Mouse (Mus musculus) neural tube, embryonic 12.5 days (tissue): ENCODE measurements at regions not wholly inside any gene's neighbourhood (a gene's known extent, or its start where the extent isn't known, plus 50 kb on each side); places are given as distances from the start of the nearest gene placed in this dataset.

Experiments used
- ATAC-seq: fragments of 200-750 bp; cut with Nextera tagmentation; 2 replicates; pipeline ENCODE4 v1.8.0; 2017; ENCODE audit warnings: low read depth, mild to moderate bottlenecking, moderate TSS enrichment, moderate library complexity; ENCODE audit not compliant: low FRiP score
- H3K27ac ChIP-seq: fragments of 300-500 bp; sonication (generic); 2 replicates; pipeline ENCODE4 v1.5.1; 2016
- H3K27me3 ChIP-seq: fragments of 300-500 bp; sonication (generic); replicated peaks from 2 replicates; pipeline ENCODE4 v1.6.1; 2016; ENCODE audit warnings: mild to moderate bottlenecking
- H3K36me3 ChIP-seq: fragments of 300-500 bp; sonication (generic); 2 replicates; pipeline ENCODE4 v1.6.1; 2016; ENCODE audit warnings: mild to moderate bottlenecking
- H3K4me1 ChIP-seq: fragments of 300-500 bp; sonication (generic); 2 replicates; pipeline ENCODE4 v1.6.1; 2016
- H3K4me2 ChIP-seq: fragments of 300-500 bp; sonication (generic); replicated peaks from 2 replicates; pipeline ENCODE4 v1.6.1; 2016; ENCODE audit warnings: mild to moderate bottlenecking
- H3K4me3 ChIP-seq: fragments of 300-500 bp; sonication (generic); 2 replicates; pipeline ENCODE4 v1.5.1; 2016
- H3K9ac ChIP-seq: fragments of 300-500 bp; sonication (generic); 2 replicates; pipeline ENCODE4 v1.6.1; 2016; ENCODE audit warnings: mild to moderate bottlenecking
- H3K9me3 ChIP-seq: fragments of 300-500 bp; sonication (generic); 2 replicates; pipeline ENCODE4 v1.6.1; 2016; ENCODE audit warnings: mild to moderate bottlenecking
- WGBS: fragments of 180-500 bp; shearing (Covaris S2); methylation state at CpG from one replicate; pipeline ENCODE4 v1.1.7; 2016; 5-methylcytosine and 5-hydroxymethylcytosine counted together

GRCm38 (mm10) chr7:111259630-111260574 is 177.1 kb upstream of the Eif4g2 start:
- no peak overlapping the region for H3K9ac ChIP-seq
- H3K9me3 ChIP-seq, result no peaks in the 10 kb centered on the region
- H3K4me1 ChIP-seq, result no peaks in the 10 kb centered on the region; the same call in 1 of the 2 replicates
- H3K27ac ChIP-seq, result no peak overlapping the region
- 71% methylated on average over 11 of the region's 11 CpGs for WGBS
- H3K4me2 ChIP-seq, result no peak overlapping the region
- ATAC-seq, result no peak
- no peaks in the 10 kb centered on the region for H3K27me3 ChIP-seq
- no peak overlapping the region for H3K4me3 ChIP-seq
- H3K36me3 ChIP-seq, result no peaks in the 10 kb centered on the region

- H3K36me3 ChIP-seq, result no peaks in the 10 kb centered on the region
- no peak overlapping the region for H3K27ac ChIP-seq
- no peaks in the 10 kb centered on the region for H3K27me3 ChIP-seq
- no peak for ATAC-seq
- no peaks in the 10 kb centered on the region for H3K9me3 ChIP-seq
- H3K4me2 ChIP-seq, result no peak overlapping the region
- WGBS, result 80% methylated on average over 2 of the region's 2 CpGs
- no peak overlapping the region for H3K4me3 ChIP-seq
- no peak overlapping the region for H3K9ac ChIP-seq
- H3K4me1 ChIP-seq, result no peaks in the 10 kb centered on the region; the same call in 1 of the 2 replicates
Measured at GRCm38 (mm10) chr7:111257842-111258241, 175.0 kb upstream of the Eif4g2 start.

GRCm38 (mm10) chr7:111256199-111256598 is 173.4 kb upstream of the Eif4g2 start:
- H3K4me2 ChIP-seq, result no peak overlapping the region
- no peaks in the 10 kb centered on the region for H3K27me3 ChIP-seq
- no peaks in the 10 kb centered on the region; the same call in 1 of the 2 replicates for H3K4me1 ChIP-seq
- H3K4me3 ChIP-seq, result no peak overlapping the region
- no peak overlapping the region for H3K9ac ChIP-seq
- WGBS, result 56% methylated on average over 2 of the region's 2 CpGs
- no peaks in the 10 kb centered on the region for H3K36me3 ChIP-seq
- H3K27ac ChIP-seq, result no peak overlapping the region
- ATAC-seq, result no peak
- no peaks in the 10 kb centered on the region for H3K9me3 ChIP-seq

- H3K9ac ChIP-seq, result no peak overlapping the region
- no peaks in the 10 kb centered on the region for H3K36me3 ChIP-seq
- peak; percentile 66 for ATAC-seq
- no peak overlapping the region for H3K4me2 ChIP-seq
- no peaks in the 10 kb centered on the region for H3K4me1 ChIP-seq
- H3K27ac ChIP-seq, result no peak overlapping the region
- no peak overlapping the region for H3K4me3 ChIP-seq
- no peaks in the 10 kb centered on the region for H3K9me3 ChIP-seq
- H3K27me3 ChIP-seq, result no peaks in the 10 kb centered on the region
- WGBS, result 29% methylated on average over 5 of the region's 5 CpGs
Measured at GRCm38 (mm10) chr7:111249606-111250005, 166.8 kb upstream of the Eif4g2 start.

GRCm38 (mm10) chr7:111245488-111245887 is 162.7 kb upstream of the Eif4g2 start:
- H3K4me2 ChIP-seq, result no peak overlapping the region
- no peaks in the 10 kb centered on the region for H3K4me1 ChIP-seq
- no peak overlapping the region for H3K27ac ChIP-seq
- ATAC-seq, result no peak
- H3K4me3 ChIP-seq, result no peak overlapping the region
- no peak overlapping the region for H3K9ac ChIP-seq
- WGBS, result 96% methylated on average over 8 of the region's 8 CpGs
- no peaks in the 10 kb centered on the region for H3K36me3 ChIP-seq
- H3K9me3 ChIP-seq, result no peaks in the 10 kb centered on the region
- no peaks in the 10 kb centered on the region for H3K27me3 ChIP-seq

GRCm38 (mm10) chr7:111245067-111245466 is 162.2 kb upstream of the Eif4g2 start:
- Histone ChIP-seq H3K4me1 (no peaks in the 10 kb centered on the region), H3K27ac (no peak overlapping the region), H3K4me3 (no peak overlapping the region), H3K4me2 (no peak overlapping the region), H3K27me3 (no peaks in the 10 kb centered on the region), H3K9ac (no peak overlapping the region), H3K36me3 (no peaks in the 10 kb centered on the region), H3K9me3 (no peaks in the 10 kb centered on the region)
- WGBS, result 87% methylated on average over 6 of the region's 6 CpGs
- no peak for ATAC-seq

GRCm38 (mm10) chr7:111243831-111244230 is 161.0 kb upstream of the Eif4g2 start:
- Histone ChIP-seq H3K27me3 (no peaks in the 10 kb centered on the region), H3K4me3 (no peak overlapping the region), H3K4me2 (no peak overlapping the region), H3K9ac (no peak overlapping the region), H3K9me3 (no peaks in the 10 kb centered on the region), H3K4me1 (no peaks in the 10 kb centered on the region), H3K36me3 (no peaks in the 10 kb centered on the region), H3K27ac (no peak overlapping the region)
- no peak for ATAC-seq
- 91% methylated on average over 1 of the region's 1 CpGs for WGBS

- Histone ChIP-seq H3K4me3 (no peak overlapping the region), H3K4me1 (no peaks in the 10 kb centered on the region), H3K27ac (no peak overlapping the region), H3K4me2 (no peak overlapping the region), H3K36me3 (no peaks in the 10 kb centered on the region), H3K9me3 (no peaks in the 10 kb centered on the region), H3K27me3 (no peaks in the 10 kb centered on the region), H3K9ac (no peak overlapping the region)
- 79% methylated on average over 10 of the region's 10 CpGs for WGBS
- ATAC-seq, result no peak
Measured at GRCm38 (mm10) chr7:111242646-111243045, 159.8 kb upstream of the Eif4g2 start.

GRCm38 (mm10) chr7:111241538-111241937 is 158.7 kb upstream of the Eif4g2 start:
- Histone ChIP-seq H3K9me3 (0 out of 2 replicates have a peak, but pooled peaks cover 6% of the 10 kb centered on the region), H3K27me3 (no peaks in the 10 kb centered on the region), H3K4me1 (no peaks in the 10 kb centered on the region), H3K9ac (no peak overlapping the region), H3K4me3 (no peak overlapping the region), H3K4me2 (no peak overlapping the region), H3K27ac (no peak overlapping the region), H3K36me3 (no peaks in the 10 kb centered on the region)
- WGBS, result 63% methylated on average over 4 of the region's 4 CpGs
- no peak for ATAC-seq

GRCm38 (mm10) chr7:111240234-111240826 is 157.5 kb upstream of the Eif4g2 start:
- WGBS, result 47% methylated on average over 9 of the region's 9 CpGs
- Histone ChIP-seq H3K4me3 (no peak overlapping the region), H3K4me2 (no peak overlapping the region), H3K27ac (no peak overlapping the region), H3K36me3 (no peaks in the 10 kb centered on the region), H3K9ac (no peak overlapping the region), H3K27me3 (no peaks in the 10 kb centered on the region), H3K9me3 (0 out of 2 replicates have a peak, but pooled peaks cover 8% of the 10 kb centered on the region), H3K4me1 (no peaks in the 10 kb centered on the region)
- ATAC-seq, result no peak

- no peak overlapping the region for H3K27ac ChIP-seq
- 0 out of 2 replicates have a peak, but pooled peaks cover 8% of the 10 kb centered on the region for H3K9me3 ChIP-seq
- no peak overlapping the region for H3K4me2 ChIP-seq
- no peak overlapping the region for H3K9ac ChIP-seq
- no peak overlapping the region for H3K4me3 ChIP-seq
- no peak for ATAC-seq
- H3K4me1 ChIP-seq, result no peaks in the 10 kb centered on the region
- H3K27me3 ChIP-seq, result no peaks in the 10 kb centered on the region
- H3K36me3 ChIP-seq, result no peaks in the 10 kb centered on the region
- WGBS, result 86% methylated on average over 9 of the region's 9 CpGs
Measured at GRCm38 (mm10) chr7:111237819-111238218, 155.0 kb upstream of the Eif4g2 start.

GRCm38 (mm10) chr7:111230630-111231029 is 147.8 kb upstream of the Eif4g2 start:
- no peak for ATAC-seq
- no peaks in the 10 kb centered on the region for H3K27me3 ChIP-seq
- no peaks in the 10 kb centered on the region for H3K9me3 ChIP-seq
- no peak overlapping the region for H3K9ac ChIP-seq
- no peak overlapping the region for H3K4me3 ChIP-seq
- WGBS, result 85% methylated on average over 2 of the region's 2 CpGs
- H3K4me1 ChIP-seq, result no peaks in the 10 kb centered on the region
- no peaks in the 10 kb centered on the region for H3K36me3 ChIP-seq
- H3K4me2 ChIP-seq, result no peak overlapping the region
- H3K27ac ChIP-seq, result no peak overlapping the region
